Mouse (Mus musculus): ENCODE data around the gene Fmo3.

DNA sequence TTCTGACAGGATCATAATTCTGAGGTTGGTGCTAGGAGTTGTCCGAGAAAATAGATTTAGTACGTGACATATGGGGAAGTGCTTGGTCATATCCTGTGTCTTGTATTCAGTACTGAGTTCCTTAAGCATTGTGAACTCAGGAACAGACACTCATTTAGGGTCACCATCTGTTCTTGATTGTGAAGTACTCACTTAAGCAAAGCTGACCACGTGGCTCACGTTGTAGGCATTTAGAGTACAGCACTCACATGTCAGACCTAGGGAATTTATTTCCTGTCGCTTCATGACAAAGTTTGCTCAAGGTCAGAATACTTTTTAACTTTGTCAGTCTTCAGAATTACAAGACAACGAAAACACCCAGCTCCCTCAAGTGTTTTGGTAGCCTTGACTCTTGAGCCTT, 40.6 kb downstream of the Fmo3 start:
- TF ChIP-seq POLR2A (IDR thresholded peaks at IDR 0.05; ENCODE audit: borderline replicate concordance, low read depth, low read length) (no peak), CTCF (IDR thresholded peaks at IDR 0.05; ENCODE audit: low read depth, low read length) (no peak)

Measured in bone marrow macrophage, adult 2 months (primary cell).